Mouse (Mus musculus) heart, postnatal 0 days (tissue): ENCODE measurements around the gene Arnt2.

ENCODE experiments used
- CTCF ChIP-seq: IDR thresholded peaks from 2 replicates; pipeline ENCODE4 v1.5.1; 2016; ENCODE audit warnings: antibody characterized with exemption, control low read depth, low read depth
- EP300 ChIP-seq: IDR thresholded peaks from 2 replicates; pipeline ENCODE4 v1.6.1; 2016; ENCODE audit warnings: antibody characterized with exemption, low read depth

DNA sequence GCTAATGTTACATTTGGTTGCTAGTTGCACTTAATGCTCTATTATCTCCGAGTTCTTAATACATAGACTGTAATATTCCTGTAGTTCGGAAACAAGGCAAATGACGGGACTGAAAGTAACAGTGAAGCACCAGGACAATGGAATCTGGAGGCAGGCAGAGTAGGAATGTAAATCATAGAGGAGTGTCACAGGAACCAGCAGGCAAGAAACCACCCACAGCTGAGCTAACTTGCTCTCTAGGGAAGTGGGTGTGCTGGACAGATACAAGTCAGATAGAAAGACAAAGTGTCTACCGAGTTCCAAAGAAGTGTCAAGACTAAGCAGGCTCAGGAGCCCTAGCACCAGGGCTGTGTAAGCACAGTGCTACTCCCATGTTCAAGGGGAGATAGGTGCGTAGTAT lies 32.6 kb downstream of the Arnt2 start:
- no peak for TF ChIP-seq CTCF
- TF ChIP-seq EP300 = no peak
